Mouse (Mus musculus) embryonic facial prominence, embryonic 11.5 days (tissue): ENCODE data around the gene Aox2. TPM values are rescaled to one million over a fixed set of nuclear protein-coding genes. Genes with fewer than 3 reads are reported as not detected.
A peak's percentile ranks its signal among the peaks of the same experiment; 100 is the strongest.

ENCODE experiments used
- ATAC-seq: fragments of 200-750 bp; cut with Nextera tagmentation; replicated peaks from 2 replicates; pipeline ENCODE4 v1.8.0; 2017; ENCODE audit warnings: low read depth; ENCODE audit not compliant: insufficient number of reproducible peaks, low FRiP score, low TSS enrichment
- DNase-seq: peaks from one replicate; pipeline ENCODE4 v3.0.0-alpha.2; 2015; ENCODE audit warnings: low spot score
- H3K27ac ChIP-seq: fragments of 300-500 bp; sonication (generic); replicated peaks from 2 replicates; pipeline ENCODE4 v1.5.1; 2014; ENCODE audit warnings: mild to moderate bottlenecking, low read depth, low read length, control low read depth
- H3K27me3 ChIP-seq: fragments of 300-500 bp; sonication (generic); 2 replicates; pipeline ENCODE4 v1.6.1; 2014; ENCODE audit warnings: mild to moderate bottlenecking, low read length, moderate library complexity, mixed read lengths; ENCODE audit not compliant: control insufficient read depth, insufficient read depth
- H3K36me3 ChIP-seq: fragments of 300-500 bp; sonication (generic); replicated peaks from 2 replicates; pipeline ENCODE4 v1.6.1; 2014; ENCODE audit warnings: low read depth, mild to moderate bottlenecking, low read length, moderate library complexity, mixed read lengths; ENCODE audit not compliant: control insufficient read depth, insufficient read depth
- H3K4me1 ChIP-seq: fragments of 300-500 bp; sonication (generic); 2 replicates; pipeline ENCODE4 v1.6.1; 2014; ENCODE audit warnings: low read length, mixed read lengths; ENCODE audit not compliant: control insufficient read depth, insufficient read depth
- H3K4me2 ChIP-seq: fragments of 300-500 bp; sonication (generic); 2 replicates; pipeline ENCODE4 v1.6.1; 2014; ENCODE audit warnings: low read depth, mild to moderate bottlenecking, control low read depth, low read length, moderate library complexity
- H3K4me3 ChIP-seq: fragments of 300-500 bp; sonication (generic); 2 replicates; pipeline ENCODE4 v1.5.1; 2014; ENCODE audit warnings: low read depth, low read length, control low read depth
- H3K9ac ChIP-seq: fragments of 300-500 bp; sonication (generic); replicated peaks from 2 replicates; pipeline ENCODE4 v1.6.1; 2014; ENCODE audit warnings: mild to moderate bottlenecking, control low read depth, low read length
- H3K9me3 ChIP-seq: fragments of 300-500 bp; sonication (generic); replicated peaks from 2 replicates; pipeline ENCODE4 v1.6.1; 2016; ENCODE audit warnings: mild to moderate bottlenecking, low read length, inconsistent platforms, mixed read lengths; ENCODE audit not compliant: control insufficient read depth
- WGBS: fragments of 180-500 bp; shearing (Covaris S2); extraction: QIAGEN DNeasy Blood & Tissue Kit; methylation state at CpG from one replicate; pipeline ENCODE4 v1.1.7; 2014; 5-methylcytosine and 5-hydroxymethylcytosine counted together
- polyA plus RNA-seq: library from polyadenylated mRNA; unstranded; fragments of >200 nt; fragmentation: Nextera tagmentation; extraction: Ambion mirVana; gene quantifications from 2 replicates; pipeline ENCODE4 v1.2.1, GENCODE M21; 2014

Gene Aox2
- polyA plus RNA-seq, 1 experiment from 2014 or later: not detected

GRCm38 (mm10) chr1:58333222-58333621 lies 55.1 kb downstream of the Aox2 start:
- Histone ChIP-seq H3K9ac (peak overlapping the region; percentile 44), H3K4me2 (peak overlapping the region; percentile 24; the same call in 1 of the 2 replicates), H3K4me3 (no peak overlapping the region), H3K27ac (no peak overlapping the region), H3K27me3 (no peaks in the 10 kb centered on the region), H3K9me3 (no peaks in the 10 kb centered on the region), H3K4me1 (no peaks in the 10 kb centered on the region), H3K36me3 (no peaks in the 10 kb centered on the region)
- ATAC-seq (no peak), DNase-seq (no peak)
- WGBS: 23% methylated on average over 4 of the region's 4 CpGs

- H3K36me3 ChIP-seq: no peaks in the 10 kb centered on the region
- 83% methylated on average over 1 of the region's 1 CpGs for WGBS
- H3K4me1 ChIP-seq: no peaks in the 10 kb centered on the region
- H3K27me3 ChIP-seq: no peaks in the 10 kb centered on the region
- H3K4me2 ChIP-seq: no peak overlapping the region
- no peaks in the 10 kb centered on the region for H3K9me3 ChIP-seq
- no peak overlapping the region for H3K9ac ChIP-seq
- DNase-seq: no peak
- no peak overlapping the region for H3K4me3 ChIP-seq
- no peak overlapping the region for H3K27ac ChIP-seq
- no peak for ATAC-seq
Measured at GRCm38 (mm10) chr1:58339901-58340300, 61.8 kb downstream of the Aox2 start.

GRCm38 (mm10) chr1:58341576-58341975 lies 63.5 kb downstream of the Aox2 start:
- WGBS: 28% methylated on average over 7 of the region's 7 CpGs
- Histone ChIP-seq H3K9me3 (no peaks in the 10 kb centered on the region), H3K4me1 (no peaks in the 10 kb centered on the region), H3K9ac (no peak overlapping the region), H3K4me2 (no peak overlapping the region), H3K27ac (no peak overlapping the region), H3K36me3 (no peaks in the 10 kb centered on the region), H3K27me3 (no peaks in the 10 kb centered on the region), H3K4me3 (no peak overlapping the region)
- no peak for ATAC-seq
- DNase-seq: no peak

GRCm38 (mm10) chr1:58343861-58344260 lies 65.7 kb downstream of the Aox2 start:
- H3K4me3 ChIP-seq: no peak overlapping the region
- no peak overlapping the region for H3K9ac ChIP-seq
- H3K4me2 ChIP-seq: no peak overlapping the region
- WGBS: 86% methylated on average over 4 of the region's 4 CpGs
- DNase-seq (no peak), ATAC-seq (no peak)
- H3K36me3 ChIP-seq: no peaks in the 10 kb centered on the region
- H3K4me1 ChIP-seq: no peaks in the 10 kb centered on the region
- no peaks in the 10 kb centered on the region for H3K27me3 ChIP-seq
- no peak overlapping the region for H3K27ac ChIP-seq
- H3K9me3 ChIP-seq: no peaks in the 10 kb centered on the region

- 81% methylated on average over 5 of the region's 5 CpGs for WGBS
- no peak overlapping the region for H3K4me3 ChIP-seq
- H3K9me3 ChIP-seq: no peaks in the 10 kb centered on the region
- ATAC-seq (no peak), DNase-seq (no peak)
- no peaks in the 10 kb centered on the region for H3K4me1 ChIP-seq
- H3K4me2 ChIP-seq: no peak overlapping the region
- no peak overlapping the region for H3K9ac ChIP-seq
- no peak overlapping the region for H3K27ac ChIP-seq
- H3K27me3 ChIP-seq: no peaks in the 10 kb centered on the region
- no peaks in the 10 kb centered on the region for H3K36me3 ChIP-seq
Measured at GRCm38 (mm10) chr1:58344570-58344969, 66.4 kb downstream of the Aox2 start.

- H3K27ac ChIP-seq: no peak overlapping the region
- H3K36me3 ChIP-seq: no peaks in the 10 kb centered on the region
- no peaks in the 10 kb centered on the region for H3K9me3 ChIP-seq
- DNase-seq (no peak), ATAC-seq (no peak)
- no peak overlapping the region for H3K9ac ChIP-seq
- no peaks in the 10 kb centered on the region for H3K27me3 ChIP-seq
- H3K4me2 ChIP-seq: no peak overlapping the region
- H3K4me1 ChIP-seq: no peaks in the 10 kb centered on the region
- 92% methylated on average over 14 of the region's 14 CpGs for WGBS
- H3K4me3 ChIP-seq: no peak overlapping the region
Measured at GRCm38 (mm10) chr1:58346159-58346558, 68.0 kb downstream of the Aox2 start.

GRCm38 (mm10) chr1:58348712-58349111 lies 70.6 kb downstream of the Aox2 start:
- Histone ChIP-seq H3K9ac (no peak overlapping the region), H3K4me3 (no peak overlapping the region), H3K9me3 (no peaks in the 10 kb centered on the region), H3K27ac (no peak overlapping the region), H3K27me3 (no peaks in the 10 kb centered on the region), H3K4me2 (no peak overlapping the region), H3K36me3 (no peaks in the 10 kb centered on the region), H3K4me1 (no peaks in the 10 kb centered on the region)
- WGBS: 81% methylated on average over 6 of the region's 6 CpGs
- DNase-seq: no peak
- ATAC-seq: no peak

GRCm38 (mm10) chr1:58353238-58353893 lies 75.2 kb downstream of the Aox2 start:
- Histone ChIP-seq H3K9me3 (no peaks in the 10 kb centered on the region), H3K9ac (no peak overlapping the region), H3K4me2 (no peak overlapping the region), H3K36me3 (no peaks in the 10 kb centered on the region), H3K27me3 (no peaks in the 10 kb centered on the region), H3K4me1 (no peaks in the 10 kb centered on the region), H3K27ac (no peak overlapping the region), H3K4me3 (no peak overlapping the region)
- DNase-seq: no peak
- no peak for ATAC-seq
- 60% methylated on average over 4 of the region's 4 CpGs for WGBS
